Mouse (Mus musculus): ENCODE measurements around the gene Creld1. TPM values are rescaled to one million over a fixed set of nuclear protein-coding genes. Genes with fewer than 3 reads are reported as not detected.

The Creld1 gene
- polyA plus RNA-seq, 1 experiment from 2014 or later: 58.0 TPM

DNA sequence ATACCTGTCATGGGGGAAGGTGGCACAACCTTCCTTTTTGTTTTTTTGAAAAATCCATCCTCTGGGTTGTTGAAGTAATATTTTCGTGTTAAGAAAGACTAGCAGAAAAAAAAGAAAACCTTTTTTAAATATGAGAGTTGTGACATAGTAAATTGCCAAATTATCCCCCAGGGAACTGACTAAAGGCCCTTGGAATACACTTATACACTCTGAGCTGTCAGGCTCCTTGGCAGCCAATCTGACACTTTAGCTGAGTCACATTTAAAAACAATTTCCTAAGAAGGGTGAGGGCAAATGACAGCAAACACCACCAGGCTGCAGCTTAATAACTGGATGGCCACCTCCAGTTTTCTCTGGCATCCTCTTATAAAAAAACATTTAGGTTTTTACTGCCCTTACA, 39.2 kb downstream of the Creld1 start:
- H3K4me2 ChIP-seq (replicated peaks): no peak overlapping the region
- no peaks in the 10 kb centered on the region for H3K27me3 ChIP-seq (replicated peaks)
- no peak overlapping the region for H3K27ac ChIP-seq
- no peak overlapping the region for H3K4me3 ChIP-seq
- H3K4me1 ChIP-seq: no peaks in the 10 kb centered on the region
- no peaks in the 10 kb centered on the region for H3K9me3 ChIP-seq
- H3K36me3 ChIP-seq: peaks cover 57% of the 10 kb centered on the region
- no peak overlapping the region for H3K9ac ChIP-seq
- WGBS: 95% methylated on average over 1 of the region's 1 CpGs
- ATAC-seq (ENCODE audit: low FRiP score, low read depth): no peak

- Histone ChIP-seq H3K27ac (no peak overlapping the region), H3K9ac (no peak overlapping the region), H3K27me3 (replicated peaks) (no peaks in the 10 kb centered on the region), H3K9me3 (no peaks in the 10 kb centered on the region), H3K4me1 (no peaks in the 10 kb centered on the region), H3K4me3 (no peak overlapping the region), H3K4me2 (replicated peaks) (no peak overlapping the region), H3K36me3 (peaks cover 46% of the 10 kb centered on the region)
- ATAC-seq (ENCODE audit: low FRiP score, low read depth): no peak
- 92% methylated on average over 8 of the region's 8 CpGs for WGBS
Observed at GRCm38 (mm10) chr6:113523420-113523819, 40.3 kb downstream of the Creld1 start.

DNA sequence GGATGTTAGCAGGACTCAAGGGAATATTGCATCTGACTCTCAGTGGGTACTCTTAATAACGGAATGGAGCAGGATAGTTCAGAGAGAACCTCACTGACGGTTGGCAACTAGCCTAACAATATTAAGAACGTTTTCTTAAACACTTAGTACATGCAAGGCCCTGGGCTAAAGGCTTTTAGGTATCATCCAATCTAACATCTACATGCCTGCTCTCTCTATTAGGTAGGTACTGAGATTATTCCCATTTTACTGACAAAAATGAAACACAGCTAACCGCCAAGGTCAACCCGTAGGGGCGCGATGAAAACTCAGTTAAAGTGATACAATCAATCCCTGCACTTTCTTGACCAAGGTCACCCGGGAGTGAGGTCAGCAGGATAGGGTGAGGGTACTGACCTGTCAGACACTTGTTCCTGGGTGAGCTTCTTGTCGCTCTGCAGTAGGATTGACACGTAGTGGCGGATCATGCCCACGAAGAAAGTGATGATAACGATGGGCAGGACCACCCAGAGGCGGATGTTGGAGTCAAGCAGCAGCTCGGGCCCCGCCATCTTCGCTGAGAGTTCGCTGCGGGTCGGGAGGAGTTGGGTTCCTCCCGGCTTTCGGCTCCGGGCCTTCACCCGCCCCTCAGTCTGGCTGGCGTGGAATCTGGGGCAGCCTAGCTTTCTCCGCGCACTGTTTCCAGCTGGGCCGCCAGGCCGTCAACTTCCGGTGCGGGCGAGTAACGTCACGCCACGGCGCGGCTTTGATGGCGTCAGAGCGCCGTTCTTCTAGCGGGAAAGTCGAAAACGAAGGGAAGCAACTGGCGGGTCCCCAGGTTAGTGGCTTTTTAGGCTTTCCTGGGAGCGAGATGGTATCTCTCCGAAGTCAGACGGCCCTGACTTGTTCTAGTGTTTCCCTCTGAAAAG, 48.1 kb downstream of the Creld1 start, which contains the start of the genes Emc3 and Fancd2:
TSS of gene Emc3 (minus strand) at position 721 of the 908 bp plus-strand sequence.
TSS of gene Fancd2 (plus strand) at position 751 of the 908 bp plus-strand sequence.
- Histone ChIP-seq H3K9ac (peak within 1 kb of the TSS; percentile 62), H3K4me3 (peak within 1 kb of the TSS; percentile 69), H3K4me2 (replicated peaks) (peak within 1 kb of the TSS; percentile 68), H3K27ac (0 out of 2 replicates have a peak within 1 kb of the TSS, but pooled peaks have one; percentile 37), H3K9me3 (no peaks in the 10 kb centered on the region), H3K36me3 (0 out of 2 replicates have a peak, but pooled peaks cover under 1% of the 10 kb centered on the region), H3K4me1 (peaks cover 15% of the 10 kb centered on the region), H3K27me3 (replicated peaks) (no peaks in the 10 kb centered on the region)
- WGBS: 1% methylated on average over 47 of the region's 47 CpGs
- peak; percentile 89 for ATAC-seq (ENCODE audit: low FRiP score, low read depth)

- H3K36me3 ChIP-seq: 0 out of 2 replicates have a peak, but pooled peaks cover 3% of the 10 kb centered on the region
- H3K27ac ChIP-seq: no peak overlapping the region
- H3K4me2 ChIP-seq (replicated peaks): peak overlapping the region; percentile 68
- ATAC-seq (ENCODE audit: low FRiP score, low read depth): no peak
- H3K4me3 ChIP-seq: peak overlapping the region; percentile 69
- H3K9ac ChIP-seq: peak overlapping the region; percentile 62; the same call in 1 of the 2 replicates
- peaks cover 15% of the 10 kb centered on the region for H3K4me1 ChIP-seq
- H3K9me3 ChIP-seq: no peaks in the 10 kb centered on the region
- 5% methylated on average over 7 of the region's 7 CpGs for WGBS
- H3K27me3 ChIP-seq (replicated peaks): no peaks in the 10 kb centered on the region
Observed at GRCm38 (mm10) chr6:113531840-113532404, 48.8 kb downstream of the Creld1 start.

DNA sequence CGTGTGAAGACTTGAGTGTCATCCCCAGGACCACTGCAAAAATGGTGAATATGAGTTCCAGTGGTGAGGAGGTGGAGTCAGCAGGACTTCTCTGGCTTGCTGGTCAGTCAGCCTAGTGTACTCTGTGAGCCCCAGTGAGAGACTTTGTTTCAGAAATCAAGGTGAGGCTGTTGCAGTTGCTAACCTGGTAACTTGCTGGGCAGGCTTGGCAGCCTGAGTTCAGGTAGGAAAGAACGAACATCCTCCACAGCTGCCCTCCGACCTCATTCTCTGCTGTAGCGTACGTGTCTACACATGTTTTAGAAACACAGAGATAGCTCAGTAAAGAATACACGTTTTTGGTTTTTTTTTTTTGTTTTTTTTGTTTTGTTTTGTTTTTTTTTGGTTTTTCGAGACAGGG, 51.8 kb downstream of the Creld1 start:
- no peak overlapping the region for H3K27ac ChIP-seq
- H3K27me3 ChIP-seq (replicated peaks): no peaks in the 10 kb centered on the region
- no peak overlapping the region for H3K4me2 ChIP-seq (replicated peaks)
- H3K9me3 ChIP-seq: no peaks in the 10 kb centered on the region
- ATAC-seq (ENCODE audit: low FRiP score, low read depth): no peak
- H3K4me3 ChIP-seq: no peak overlapping the region
- H3K9ac ChIP-seq: no peak overlapping the region
- 0 out of 2 replicates have a peak, but pooled peaks cover 3% of the 10 kb centered on the region for H3K36me3 ChIP-seq
- WGBS: 90% methylated on average over 7 of the region's 7 CpGs
- peaks cover 13% of the 10 kb centered on the region for H3K4me1 ChIP-seq

GRCm38 (mm10) chr6:113541610-113542009, 58.5 kb downstream of the Creld1 start:
- Histone ChIP-seq H3K9me3 (no peaks in the 10 kb centered on the region), H3K9ac (no peak overlapping the region), H3K4me3 (no peak overlapping the region), H3K27me3 (replicated peaks) (no peaks in the 10 kb centered on the region), H3K36me3 (0 out of 2 replicates have a peak, but pooled peaks cover under 1% of the 10 kb centered on the region), H3K27ac (no peak overlapping the region), H3K4me1 (no peaks in the 10 kb centered on the region), H3K4me2 (replicated peaks) (no peak overlapping the region)
- WGBS: 91% methylated on average over 6 of the region's 6 CpGs
- no peak for ATAC-seq (ENCODE audit: low FRiP score, low read depth)

Small RNA genes within 50 kb of the gene (microRNA-seq; reads per million reads assigned to microRNA genes)
- gene Gm23365: not detected

Other genes starting within 250 kb of the Creld1 start
- 46.0 and 48.6 TPM in 2 replicates for gene Mtmr14, start 245.5 kb upstream of the Creld1 start, polyA plus RNA-seq (2016; fragmentation: Nextera tagmentation; extraction: Ambion mirVana)
- 0.55 and 0.56 TPM in 2 replicates for gene Cpne9, start 201.0 kb upstream of the Creld1 start, polyA plus RNA-seq (2016; fragmentation: Nextera tagmentation; extraction: Ambion mirVana)
- 24.9 and 29.9 TPM in 2 replicates for gene Brpf1, start 176.2 kb upstream of the Creld1 start, polyA plus RNA-seq (2016; fragmentation: Nextera tagmentation; extraction: Ambion mirVana)
- 12.6 and 14.3 TPM in 2 replicates for gene Ogg1, start 156.3 kb upstream of the Creld1 start, polyA plus RNA-seq (2016; fragmentation: Nextera tagmentation; extraction: Ambion mirVana)
- 61.9 and 63.6 TPM in 2 replicates for gene Camk1, start 139.3 kb upstream of the Creld1 start, polyA plus RNA-seq (2016; fragmentation: Nextera tagmentation; extraction: Ambion mirVana)
- 62.4 and 64.4 TPM in 2 replicates for gene Tada3, start 105.4 kb upstream of the Creld1 start, polyA plus RNA-seq (2016; fragmentation: Nextera tagmentation; extraction: Ambion mirVana)
- gene Arpc4, start 105.2 kb upstream of the Creld1 start, polyA plus RNA-seq (2016; fragmentation: Nextera tagmentation; extraction: Ambion mirVana): 352 and 393 TPM in 2 replicates
- gene Ttll3, start 94.0 kb upstream of the Creld1 start, polyA plus RNA-seq (2016; fragmentation: Nextera tagmentation; extraction: Ambion mirVana): 5.6 and 7.1 TPM in 2 replicates
- gene Rpusd3, start 64.0 kb upstream of the Creld1 start, polyA plus RNA-seq (2016; fragmentation: Nextera tagmentation; extraction: Ambion mirVana): 18.7 and 29.3 TPM in 2 replicates
- not detected in 2 replicates for gene Cidec, start 47.5 kb upstream of the Creld1 start, polyA plus RNA-seq (2016; fragmentation: Nextera tagmentation; extraction: Ambion mirVana)
- 78.0 and 81.3 TPM in 2 replicates for gene Jagn1, start 40.7 kb upstream of the Creld1 start, polyA plus RNA-seq (2016; fragmentation: Nextera tagmentation; extraction: Ambion mirVana)
- 0.73 and 1.6 TPM in 2 replicates for gene Il17re, start 24.8 kb upstream of the Creld1 start, polyA plus RNA-seq (2016; fragmentation: Nextera tagmentation; extraction: Ambion mirVana)
- gene Il17rc, start 11.9 kb upstream of the Creld1 start, polyA plus RNA-seq (2016; fragmentation: Nextera tagmentation; extraction: Ambion mirVana): 2.4 and 3.0 TPM in 2 replicates
- 2.6 TPM in 2 replicates for gene Prrt3, start 18.6 kb downstream of the Creld1 start, polyA plus RNA-seq (2016; fragmentation: Nextera tagmentation; extraction: Ambion mirVana)
- gene Emc3, start 48.4 kb downstream of the Creld1 start, polyA plus RNA-seq (2016; fragmentation: Nextera tagmentation; extraction: Ambion mirVana): 90.2 and 91.2 TPM in 2 replicates
- 8.3 and 8.4 TPM in 2 replicates for gene Fancd2, start 48.4 kb downstream of the Creld1 start, polyA plus RNA-seq (2016; fragmentation: Nextera tagmentation; extraction: Ambion mirVana)
- gene Fancd2os, start 117.4 kb downstream of the Creld1 start, polyA plus RNA-seq (2016; fragmentation: Nextera tagmentation; extraction: Ambion mirVana): 0.19 TPM in 1 of 2 replicates, not detected in the other
- gene Brk1, start 121.5 kb downstream of the Creld1 start, polyA plus RNA-seq (2016; fragmentation: Nextera tagmentation; extraction: Ambion mirVana): 206 and 219 TPM in 2 replicates
- gene Vhl, start 140.7 kb downstream of the Creld1 start, polyA plus RNA-seq (2016; fragmentation: Nextera tagmentation; extraction: Ambion mirVana): 64.8 and 65.3 TPM in 2 replicates
- gene Irak2, start 155.2 kb downstream of the Creld1 start, polyA plus RNA-seq (2016; fragmentation: Nextera tagmentation; extraction: Ambion mirVana): 3.1 and 4.1 TPM in 2 replicates
- 0.66 and 1.1 TPM in 2 replicates for gene Tatdn2, start 213.8 kb downstream of the Creld1 start, polyA plus RNA-seq (2016; fragmentation: Nextera tagmentation; extraction: Ambion mirVana)
- 0.57 TPM in 1 of 2 replicates, not detected in the other for gene Ghrl, start 236.6 kb downstream of the Creld1 start, polyA plus RNA-seq (2016; fragmentation: Nextera tagmentation; extraction: Ambion mirVana)

Data from neural tube, embryonic 12.5 days (tissue).